10 mouse cellular contexts compared by ENCODE assay signal in the genomic region with DNA sequence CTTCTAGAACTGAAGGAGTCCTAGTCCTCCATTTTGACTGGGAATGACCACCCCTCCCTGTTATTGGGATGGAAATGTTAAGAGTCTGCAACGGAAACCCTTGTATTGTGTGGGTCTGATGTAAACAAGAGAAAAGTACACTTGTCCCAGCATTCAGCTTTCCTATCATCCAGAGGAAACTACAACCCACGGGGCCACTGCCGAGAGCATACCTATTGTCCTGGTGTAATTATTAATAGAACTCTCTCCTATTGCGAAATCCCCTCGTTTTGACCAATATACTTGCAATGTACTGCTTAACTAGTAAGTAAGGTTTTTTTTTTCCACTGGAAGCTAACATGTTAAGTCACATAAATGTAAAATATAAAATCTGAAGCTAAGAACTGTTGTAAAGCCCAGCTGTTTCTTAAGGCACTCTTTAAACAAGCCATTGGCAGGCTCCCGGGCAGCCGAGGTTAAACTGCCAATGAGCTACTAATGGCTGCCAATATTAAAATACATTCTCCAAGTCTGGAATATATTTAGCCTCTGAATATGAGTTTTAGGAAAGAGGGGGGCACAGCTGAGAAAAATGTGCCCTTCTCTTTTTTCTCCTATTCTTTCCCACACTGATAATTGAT. TPM values are rescaled to one million over a fixed set of nuclear protein-coding genes. Genes with fewer than 3 reads are reported as not detected.
DNase-seq lines count a peak whose midpoint lies in the region; ATAC-seq and TF ChIP-seq lines count a peak whose summit lies in the region.
"Had no signal": no experiment of that assay in that cellular context is flagged by ENCODE, and none has a peak within 500 bp of the region (broad histone marks: within the 10 kb centered on the region; RNA-seq: fewer than 3 reads in every experiment).

No protein-coding gene starts in this region.

- no peak for TF ChIP-seq CTCF in gastrocnemius, adult 2 months (IDR thresholded peaks at IDR 0.05)
- TF ChIP-seq CTCF in lung, embryonic 14.5 days (IDR thresholded peaks at IDR 0.05; ENCODE audit: low read depth), result no peak
- TF ChIP-seq CTCF in lung, adult 2 months (IDR thresholded peaks at IDR 0.05; ENCODE audit: insufficient read depth, low read length), result no peak

- intact Hi-C loops in gastrocnemius, adult 2 months (cut with DNase I), result no loop called here
- intact Hi-C loops in gastrocnemius, postnatal 14 days (cut with DNase I; ENCODE audit: low total_unique reads), result no loop called here

- peak overlapping the region; percentile 80 for H3K27ac ChIP-seq in gastrocnemius, adult 2 months
- H3K27ac ChIP-seq in lung, embryonic 14.5 days (ENCODE audit: low read depth), result no peak overlapping the region
- no peak overlapping the region for H3K27ac ChIP-seq in liver, embryonic 15.5 days (replicated peaks)
- H3K27ac ChIP-seq: hindbrain, embryonic 14.5 days; neural tube, embryonic 13.5 days had no signal

- peak; percentile 41; the same call in 1 of the 2 replicates for ATAC-seq in lung, embryonic 14.5 days (ENCODE audit: insufficient read depth)
- ATAC-seq in liver, embryonic 15.5 days (ENCODE audit: insufficient read depth), result peak; percentile 34

- no peaks in the 10 kb centered on the region for H3K36me3 ChIP-seq in lung, embryonic 14.5 days (ENCODE audit: insufficient read depth)
- H3K36me3 ChIP-seq in liver, embryonic 15.5 days (replicated peaks), result no peaks in the 10 kb centered on the region
- H3K36me3 ChIP-seq: neural tube, embryonic 13.5 days had no signal

- DNase-seq in gastrocnemius, adult 2 months, result no peak
- DNase-seq in gastrocnemius, postnatal 14 days, result no peak
- DNase-seq in lung, embryonic 14.5 days, result peak; percentile 42
- DNase-seq in lung, adult 2 months, result no peak
- peak; percentile 36 for DNase-seq in yolk sac, embryonic 10.5 days (ENCODE audit: low spot score)
- DNase-seq in cerebellum, postnatal 10 days, result no peak
- no peak for DNase-seq in cerebellum, adult 11-12 months

- H3K27me3 ChIP-seq in lung, embryonic 14.5 days (ENCODE audit: insufficient read depth, low read length), result no peaks in the 10 kb centered on the region
- no peaks in the 10 kb centered on the region for H3K27me3 ChIP-seq in liver, embryonic 15.5 days
- H3K27me3 ChIP-seq: neural tube, embryonic 13.5 days had no signal

- H3K9me3 ChIP-seq in lung, embryonic 14.5 days (ENCODE audit: low read depth, low read length), result no peaks in the 10 kb centered on the region
- H3K9me3 ChIP-seq in liver, embryonic 15.5 days (replicated peaks), result no peaks in the 10 kb centered on the region
- H3K9me3 ChIP-seq: neural tube, embryonic 13.5 days had no signal

- no peak overlapping the region for H3K9ac ChIP-seq in lung, embryonic 14.5 days
- no peak overlapping the region for H3K9ac ChIP-seq in liver, embryonic 15.5 days
- H3K9ac ChIP-seq: hindbrain, embryonic 14.5 days; neural tube, embryonic 13.5 days had no signal

- WGBS in lung, embryonic 14.5 days, result 54% methylated on average over 7 of the region's 7 CpGs
- 15% methylated on average over 7 of the region's 7 CpGs for WGBS in lung, adult 2 months
- 44% methylated on average over 7 of the region's 7 CpGs for WGBS in liver, embryonic 15.5 days (ENCODE audit: insufficient replicate concordance)

- no peak overlapping the region for H3K4me2 ChIP-seq in lung, embryonic 14.5 days
- no peak overlapping the region for H3K4me2 ChIP-seq in liver, embryonic 15.5 days
- H3K4me2 ChIP-seq: hindbrain, embryonic 14.5 days; neural tube, embryonic 13.5 days had no signal

- no peaks in the 10 kb centered on the region for H3K4me1 ChIP-seq in lung, embryonic 14.5 days (ENCODE audit: insufficient read depth)
- peaks cover 4% of the 10 kb centered on the region for H3K4me1 ChIP-seq in lung, adult 2 months (ENCODE audit: control insufficient read depth, insufficient read depth, low read length)
- H3K4me1 ChIP-seq in liver, embryonic 15.5 days (replicated peaks), result no peaks in the 10 kb centered on the region

- peak overlapping the region; percentile 36 for H3K4me3 ChIP-seq in gastrocnemius, adult 2 months
- no peak overlapping the region for H3K4me3 ChIP-seq in lung, embryonic 14.5 days (ENCODE audit: low read depth, low read length)
- no peak overlapping the region for H3K4me3 ChIP-seq in lung, adult 2 months (replicated peaks; ENCODE audit: extremely low read depth, low read depth, low read length)
- H3K4me3 ChIP-seq in liver, embryonic 15.5 days (replicated peaks), result no peak overlapping the region
- H3K4me3 ChIP-seq: neural tube, embryonic 13.5 days had no signal

- no peak for TF ChIP-seq POLR2A in lung, adult 2 months (IDR thresholded peaks at IDR 0.05; ENCODE audit: borderline replicate concordance, extremely low read depth, low read depth, low read length)

RNA-seq across cellular contexts. Expression of gene Me1, which starts 47.7 kb away (rescaled TPM):
- total RNA-seq in gastrocnemius, adult 2 months (2021), result 100 to 1,000 TPM; 127 to 221 TPM
- 10 to 100 TPM; 44.0 to 53.4 TPM for total RNA-seq in gastrocnemius, postnatal 14 days (2021)
- 27.4 and 28.8 TPM in 2 replicates for polyA plus RNA-seq in lung, embryonic 14.5 days (2014; fragmentation: Nextera tagmentation; extraction: Ambion mirVana)
- 33.8 and 62.8 TPM in 2 replicates for polyA plus RNA-seq in lung, adult 2 months (2012; rRNA removed)
- 4.5 and 4.7 TPM in 2 replicates for polyA plus RNA-seq in liver, embryonic 15.5 days (2015; fragmentation: Nextera tagmentation; extraction: Ambion mirVana)

Comparison
In these comparisons a context has a peak if more than half of its experiments do, and no peak if none do; other contexts are left out.
1. DNase-seq: peak in lung, embryonic 14.5 days (single experiment) and yolk sac, embryonic 10.5 days (single experiment); none in gastrocnemius, adult 2 months (single experiment), gastrocnemius, postnatal 14 days (single experiment), lung, adult 2 months (single experiment), cerebellum, postnatal 10 days (0 of 2) and cerebellum, adult 11-12 months (single experiment).